Mouse (Mus musculus) midbrain, embryonic 15.5 days (tissue): ENCODE measurements around the gene Tubgcp2. TPM values are rescaled to one million over a fixed set of nuclear protein-coding genes. Genes with fewer than 3 reads are reported as not detected.
A peak's percentile ranks its signal among the peaks of the same experiment; 100 is the strongest.

Experiments
- ATAC-seq: fragments of 200-750 bp; cut with Nextera tagmentation; replicated peaks from 2 replicates; pipeline ENCODE4 v1.8.0; 2017; ENCODE audit warnings: moderate TSS enrichment
- H3K27ac ChIP-seq: fragments of 300-500 bp; sonication (generic); 2 replicates; pipeline ENCODE4 v1.5.1; 2015; ENCODE audit warnings: mild to moderate bottlenecking, inconsistent platforms
- H3K27me3 ChIP-seq: fragments of 300-500 bp; sonication (generic); replicated peaks from 2 replicates; pipeline ENCODE4 v1.6.1; 2015; ENCODE audit warnings: inconsistent platforms
- H3K36me3 ChIP-seq: fragments of 300-500 bp; sonication (generic); replicated peaks from 2 replicates; pipeline ENCODE4 v1.6.1; 2015; ENCODE audit warnings: inconsistent platforms
- H3K4me1 ChIP-seq: fragments of 300-500 bp; sonication (generic); 2 replicates; pipeline ENCODE4 v1.6.1; 2015; ENCODE audit warnings: inconsistent platforms
- H3K4me2 ChIP-seq: fragments of 300-500 bp; sonication (generic); 2 replicates; pipeline ENCODE4 v1.6.1; 2015; ENCODE audit warnings: inconsistent platforms, mild to moderate bottlenecking, moderate library complexity
- H3K4me3 ChIP-seq: fragments of 300-500 bp; sonication (generic); 2 replicates; pipeline ENCODE4 v1.5.1; 2015; ENCODE audit warnings: mild to moderate bottlenecking, inconsistent platforms
- H3K9ac ChIP-seq: fragments of 300-500 bp; sonication (generic); 2 replicates; pipeline ENCODE4 v1.6.1; 2015; ENCODE audit warnings: mild to moderate bottlenecking, inconsistent platforms
- H3K9me3 ChIP-seq: fragments of 300-500 bp; sonication (generic); 2 replicates; pipeline ENCODE4 v1.6.1; 2016; ENCODE audit warnings: inconsistent platforms
- WGBS: fragments of 180-500 bp; shearing (Covaris S2); methylation state at CpG from one replicate; pipeline ENCODE4 v1.1.7; 2015; ENCODE audit warnings: mixed read lengths; 5-methylcytosine and 5-hydroxymethylcytosine counted together
- microRNA counts: library from miRNA; unstranded; fragments of <30 nt; microRNA quantifications from one replicate; lab custom pipeline; 2016
- microRNA-seq: library from miRNA; unstranded; fragments of <30 nt; microRNA quantifications from one replicate; pipeline ENCODE4, GENCODE M21; 2016
- polyA plus RNA-seq: library from polyadenylated mRNA; unstranded; fragments of >200 nt; fragmentation: Nextera tagmentation; extraction: Ambion mirVana; gene quantifications from 2 replicates; pipeline ENCODE4 v1.2.1, GENCODE M21; 2015

The Tubgcp2 gene
- polyA plus RNA-seq, 1 experiment from 2014 or later: 61.3 TPM

DNA sequence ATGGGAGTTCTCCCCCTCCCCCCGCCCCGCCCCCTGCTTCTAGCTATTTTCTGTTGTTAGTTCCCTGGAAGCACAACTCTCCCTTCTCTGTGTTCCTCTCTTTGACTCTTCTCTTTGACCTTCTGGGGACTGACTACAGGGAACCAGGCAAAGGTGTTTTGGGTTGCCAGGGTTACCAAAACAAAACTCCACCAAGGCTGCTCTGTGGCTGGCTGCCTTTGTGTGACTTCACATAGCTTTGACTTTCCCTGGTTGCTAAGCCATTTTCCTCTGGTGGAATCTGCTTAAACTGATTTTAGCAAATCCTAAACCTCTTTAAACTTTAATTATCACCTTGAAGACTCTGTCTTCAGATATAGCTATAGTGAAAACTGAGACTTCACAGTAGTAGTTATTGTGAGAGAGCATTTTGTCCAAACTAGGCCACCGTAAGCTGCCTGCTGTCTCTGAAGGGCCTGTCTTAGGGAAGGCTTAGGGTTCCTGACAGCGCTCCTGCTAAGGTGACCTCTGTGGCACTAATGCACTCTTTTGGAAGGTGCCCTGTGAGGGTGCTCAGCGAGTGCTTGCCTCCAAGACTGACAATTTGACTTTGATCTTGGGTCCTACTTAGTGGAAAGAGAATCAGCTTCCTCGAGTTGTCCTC is 84.4 kb downstream of the Tubgcp2 start:
- Histone ChIP-seq H3K9me3 (no peaks in the 10 kb centered on the region), H3K4me3 (no peak overlapping the region), H3K4me2 (no peak overlapping the region), H3K36me3 (no peaks in the 10 kb centered on the region), H3K27me3 (peaks cover 32% of the 10 kb centered on the region), H3K27ac (no peak overlapping the region), H3K9ac (no peak overlapping the region), H3K4me1 (peaks cover 14% of the 10 kb centered on the region)
- ATAC-seq: no peak
- 39% methylated on average over 6 of the region's 6 CpGs for WGBS

DNA sequence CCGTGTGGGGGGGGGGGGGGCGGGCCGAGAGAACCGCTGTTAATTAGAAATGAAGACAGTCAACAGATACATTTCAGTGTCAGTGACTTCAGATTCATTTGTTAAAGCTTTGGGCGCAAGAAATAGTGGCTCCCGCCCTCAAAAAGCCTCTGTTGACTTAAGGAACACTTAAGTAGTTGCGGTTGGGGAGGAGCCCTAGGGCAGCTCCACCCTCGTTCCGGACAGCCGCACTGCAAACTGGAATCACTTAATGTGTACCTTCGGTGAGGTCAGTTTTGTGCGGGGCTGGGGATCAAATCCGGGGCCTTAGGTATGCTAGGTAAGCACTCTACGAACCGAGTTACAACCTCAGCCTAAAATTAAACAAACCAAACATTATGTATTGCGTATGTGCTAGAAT is 85.4 kb downstream of the Tubgcp2 start:
- Histone ChIP-seq H3K4me1 (peaks cover 14% of the 10 kb centered on the region), H3K27ac (no peak overlapping the region), H3K36me3 (no peaks in the 10 kb centered on the region), H3K9ac (no peak overlapping the region), H3K4me3 (peak overlapping the region; percentile 36), H3K4me2 (peak overlapping the region; percentile 74), H3K27me3 (peaks cover 41% of the 10 kb centered on the region), H3K9me3 (no peaks in the 10 kb centered on the region)
- ATAC-seq: no peak
- WGBS: 6% methylated on average over 16 of the region's 16 CpGs

DNA sequence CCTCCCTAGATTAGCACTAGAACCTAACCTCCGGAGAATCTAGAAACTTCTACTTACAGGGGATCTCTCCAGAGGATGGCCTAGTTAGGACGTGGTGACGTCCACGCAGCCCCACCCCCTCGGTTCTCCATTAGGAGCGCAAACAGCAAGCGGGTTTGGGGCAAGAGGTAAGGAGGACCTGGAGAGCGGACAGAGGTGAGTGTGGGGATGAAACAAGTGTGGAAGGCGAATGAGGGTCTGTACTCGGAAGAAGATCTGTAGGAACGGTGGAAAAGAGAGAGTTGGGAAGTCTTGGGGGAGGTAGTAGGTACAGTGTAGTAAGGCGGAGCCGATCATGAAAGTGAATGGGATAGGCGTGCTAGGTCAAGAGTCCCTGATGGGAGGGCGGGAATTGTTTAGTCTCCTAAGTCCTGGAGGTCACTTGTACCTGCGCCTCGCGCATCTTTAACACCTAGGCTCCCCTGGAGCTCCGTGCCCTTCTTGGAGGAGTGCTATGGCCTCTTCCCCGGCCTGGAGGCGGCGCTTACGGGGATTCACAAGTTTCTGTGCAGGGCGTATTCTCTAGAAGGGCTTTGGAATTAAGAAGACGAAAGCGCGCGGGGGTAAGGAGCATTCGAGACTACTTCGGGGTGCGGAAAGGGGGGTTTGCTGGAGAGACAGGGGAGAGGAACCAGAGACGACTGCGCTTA is 86.0 kb downstream of the Tubgcp2 start:
- Histone ChIP-seq H3K4me2 (peak overlapping the region; percentile 74), H3K9me3 (no peaks in the 10 kb centered on the region), H3K36me3 (no peaks in the 10 kb centered on the region), H3K27ac (no peak overlapping the region), H3K9ac (peak overlapping the region; percentile 32; the same call in 1 of the 2 replicates), H3K27me3 (peaks cover 48% of the 10 kb centered on the region), H3K4me1 (peaks cover 14% of the 10 kb centered on the region), H3K4me3 (peak overlapping the region; percentile 36)
- peak; percentile 42; the same call in 1 of the 2 replicates for ATAC-seq
- 1% methylated on average over 33 of the region's 33 CpGs for WGBS

GRCm38 (mm10) chr7:139949893-139950282 is 86.6 kb downstream of the Tubgcp2 start:
- WGBS: 2% methylated on average over 15 of the region's 15 CpGs
- Histone ChIP-seq H3K27me3 (peaks cover 52% of the 10 kb centered on the region), H3K4me2 (peak overlapping the region; percentile 74), H3K4me1 (peaks cover 14% of the 10 kb centered on the region), H3K9me3 (no peaks in the 10 kb centered on the region), H3K9ac (no peak overlapping the region), H3K4me3 (peak overlapping the region; percentile 36), H3K36me3 (no peaks in the 10 kb centered on the region), H3K27ac (no peak overlapping the region)
- 0 out of 2 replicates have a peak, but pooled peaks have one; percentile 48 for ATAC-seq

DNA sequence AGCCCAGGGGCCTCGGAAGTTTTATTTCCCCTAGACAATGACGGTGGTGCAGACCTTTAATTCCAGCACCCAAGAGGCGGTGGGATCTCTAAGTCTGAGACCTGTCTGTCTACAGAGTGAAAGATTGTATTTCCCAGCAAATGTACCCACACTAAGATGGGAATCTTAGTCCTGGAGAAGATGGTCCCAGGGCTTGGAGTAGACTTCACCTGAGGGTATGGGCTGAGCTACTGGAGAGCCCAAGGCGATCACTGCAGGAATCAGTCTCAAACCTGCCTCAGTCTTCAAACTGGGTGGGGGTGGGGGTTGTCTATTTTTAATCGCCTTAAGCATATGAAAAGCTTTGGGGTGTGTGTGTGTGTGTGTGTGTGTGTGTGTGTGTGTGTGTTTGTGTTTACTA is 90.4 kb downstream of the Tubgcp2 start:
- Histone ChIP-seq H3K4me2 (no peak overlapping the region), H3K27ac (no peak overlapping the region), H3K4me3 (no peak overlapping the region), H3K4me1 (peaks cover 24% of the 10 kb centered on the region), H3K27me3 (peaks cover 89% of the 10 kb centered on the region), H3K36me3 (no peaks in the 10 kb centered on the region), H3K9me3 (no peaks in the 10 kb centered on the region), H3K9ac (no peak overlapping the region)
- no peak for ATAC-seq
- WGBS: 25% methylated on average over 5 of the region's 5 CpGs

MicroRNAs encoded within 50 kb of the gene (microRNA counts, 519-probe panel; counts per million panel counts)
- microRNA mmu-miR-202-3p (lab: Ali Mortazavi, UCI) (1,949 counts per million, percentile 16 among the panel's probes with 10 or more counts), microRNA mmu-miR-202-5p (lab: Ali Mortazavi, UCI) (2,715 counts per million, percentile 58 among the panel's probes with 10 or more counts)

Small RNA genes within 50 kb of the gene (microRNA-seq; reads per million reads assigned to microRNA genes)
- gene Mir202: 0.74 reads per million
- gene Mir7062: 0.74 reads per million
- not detected for gene mmu-mir-7686

Other genes starting within 250 kb of the Tubgcp2 start
- gene Adgra1, start 202.5 kb downstream of the Tubgcp2 start, polyA plus RNA-seq: 28.4 and 35.2 TPM in 2 replicates
- gene Kndc1, start 142.0 kb downstream of the Tubgcp2 start, polyA plus RNA-seq: 20.2 and 22.4 TPM in 2 replicates
- not detected in 2 replicates for gene Utf1, start 92.9 kb downstream of the Tubgcp2 start, polyA plus RNA-seq
- gene 6430531B16Rik, start 57.9 kb downstream of the Tubgcp2 start, polyA plus RNA-seq: 0.83 and 1.3 TPM in 2 replicates
- 4.5 TPM in 2 replicates for gene Adam8, start 44.1 kb downstream of the Tubgcp2 start, polyA plus RNA-seq
- gene Zfp511, start 278 bp downstream of the Tubgcp2 start, polyA plus RNA-seq: 56.6 and 58.0 TPM in 2 replicates
- 1.2 TPM in 2 replicates for gene Msx3, start 12.4 kb upstream of the Tubgcp2 start, polyA plus RNA-seq
- gene Caly, start 45.9 kb upstream of the Tubgcp2 start, polyA plus RNA-seq: 277 and 280 TPM in 2 replicates
- gene Prap1, start 56.7 kb upstream of the Tubgcp2 start, polyA plus RNA-seq: not detected in 2 replicates
- gene Fuom, start 65.8 kb upstream of the Tubgcp2 start, polyA plus RNA-seq: 33.7 and 34.1 TPM in 2 replicates
- gene Paox, start 79.1 kb upstream of the Tubgcp2 start, polyA plus RNA-seq: 7.4 and 7.5 TPM in 2 replicates
- gene Echs1, start 79.8 kb upstream of the Tubgcp2 start, polyA plus RNA-seq: 107 and 108 TPM in 2 replicates
- gene Mtg1, start 100.9 kb upstream of the Tubgcp2 start, polyA plus RNA-seq: 32.4 and 34.8 TPM in 2 replicates
- gene Sprn, start 118.2 kb upstream of the Tubgcp2 start, polyA plus RNA-seq: 23.7 and 25.5 TPM in 2 replicates
- not detected in 2 replicates for gene Olfr522, start 128.1 kb upstream of the Tubgcp2 start, polyA plus RNA-seq
- gene Olfr523, start 136.5 kb upstream of the Tubgcp2 start, polyA plus RNA-seq: not detected in 2 replicates
- not detected in 2 replicates for gene Olfr524, start 169.3 kb upstream of the Tubgcp2 start, polyA plus RNA-seq
- not detected in 2 replicates for gene Cd163l1, start 181.6 kb upstream of the Tubgcp2 start, polyA plus RNA-seq
- gene 5830411N06Rik, start 210.6 kb upstream of the Tubgcp2 start, polyA plus RNA-seq: not detected in 2 replicates